Comparison of ENCODE assay signal across 13 mouse cellular contexts in the genomic region with DNA sequence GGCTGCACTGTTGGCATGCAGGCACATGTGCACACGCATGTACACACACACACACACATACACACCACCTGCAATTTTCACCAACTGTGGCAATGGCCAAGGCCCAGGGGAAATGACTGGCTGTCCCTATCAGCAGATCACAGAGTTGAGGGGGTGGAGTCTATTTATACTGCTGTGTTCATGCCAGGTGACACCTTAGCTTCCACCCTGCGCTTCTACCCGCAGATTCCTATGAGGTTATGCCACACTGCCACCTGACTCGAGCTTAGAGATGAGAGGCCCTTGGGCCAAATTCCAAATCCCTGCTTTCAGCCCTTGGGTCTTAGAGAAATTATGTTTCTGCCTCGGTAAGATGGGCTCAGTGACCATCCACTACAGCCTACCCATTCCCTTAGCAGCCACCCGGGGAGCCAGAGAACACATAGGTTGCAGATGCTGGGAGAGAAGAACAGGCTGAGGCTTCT. TPM values are rescaled to one million over a fixed set of nuclear protein-coding genes. Genes with fewer than 3 reads are reported as not detected.
A peak's percentile ranks its signal among the peaks of the same experiment; 100 is the strongest.
DNase-seq lines count a peak whose midpoint lies in the region; TF ChIP-seq lines count a peak whose summit lies in the region.
"Had no signal": no experiment of that assay in that cellular context is flagged by ENCODE, and none has a peak within 500 bp of the region (broad histone marks: within the 10 kb centered on the region; RNA-seq: fewer than 3 reads in every experiment).

No protein-coding gene starts in this region.

- no peaks in the 10 kb centered on the region for H3K79me2 ChIP-seq in myocyte (ENCODE audit: control insufficient read depth, insufficient read depth)

- H3K4me2 ChIP-seq in myocyte (ENCODE audit: low read depth), result peak overlapping the region; percentile 57
- H3K4me2 ChIP-seq: embryonic facial prominence, embryonic 12.5 days had no signal

- no peak for TF ChIP-seq POLR2A in lung, adult 2 months (IDR thresholded peaks at IDR 0.05; ENCODE audit: borderline replicate concordance, extremely low read depth, low read depth, low read length)
- TF ChIP-seq POLR2A in myocyte (IDR thresholded peaks at IDR 0.05; ENCODE audit: insufficient read length, low read depth), result peak; percentile 49

- peaks cover 4% of the 10 kb centered on the region; the same call in 1 of the 2 replicates for H3K4me1 ChIP-seq in lung, adult 2 months (ENCODE audit: control insufficient read depth, insufficient read depth, low read length)

- TF ChIP-seq CTCF in lung, adult 2 months (IDR thresholded peaks at IDR 0.05; ENCODE audit: insufficient read depth, low read length), result peak; percentile 20; the same call in 1 of the 2 replicates

- no peak overlapping the region for H3ac ChIP-seq in myocyte (ENCODE audit: control insufficient read depth, insufficient read length)

- H3K27me3 ChIP-seq in myocyte (ENCODE audit: control insufficient read depth, insufficient read depth, insufficient read length), result no peaks in the 10 kb centered on the region
- H3K27me3 ChIP-seq: embryonic facial prominence, embryonic 12.5 days had no signal

- WGBS in lung, adult 2 months, result 62% methylated on average over 6 of the region's 6 CpGs

- DNase-seq in gastrocnemius, adult 18-20 months (ENCODE audit: low spot score), result peak; percentile 77
- DNase-seq in gastrocnemius, postnatal 10 days, result no peak
- DNase-seq in lung, adult 2 months, result no peak
- DNase-seq in lung, postnatal 14 days, result no peak
- peak; percentile 73 to 75 for DNase-seq in heart, postnatal 10 days
- no peak for DNase-seq in frontal cortex, postnatal 10 days (ENCODE audit: low spot score in 2 of 2)
- DNase-seq in layer of hippocampus, adult 9-11 months, result no peak
- DNase-seq: kidney, adult 11 months had no signal

- no peak overlapping the region for H3K4me3 ChIP-seq in lung, adult 2 months (replicated peaks; ENCODE audit: extremely low read depth, low read depth, low read length)
- H3K4me3 ChIP-seq in myocyte, result peak overlapping the region; percentile 24
- H3K4me3 ChIP-seq: embryonic facial prominence, embryonic 12.5 days had no signal

- H3K36me3 ChIP-seq in myocyte (ENCODE audit: control insufficient read depth, insufficient read depth), result peaks cover 3% of the 10 kb centered on the region

- intact Hi-C loops in heart, postnatal 10 days (cut with DNase I), result no loop called here

TF ChIP-seq in myocyte, 11 proteins besides CTCF, POLR2A, EP300 and RAD21:
- TF ChIP-seq CEBPB (IDR thresholded peaks at IDR 0.05; ENCODE audit: insufficient read depth, poor library complexity, severe bottlenecking) (no peak), MYOG (IDR thresholded peaks at IDR 0.05; ENCODE audit: control insufficient read depth in 1 of 3, insufficient read depth in 1 of 3, insufficient read length in 2 of 3, low read depth in 2 of 3) (peak in 1 of 3 experiments; percentile 53), REST (IDR thresholded peaks at IDR 0.05; ENCODE audit: insufficient read depth, insufficient read length) (no peak), MYOD1 (IDR thresholded peaks at IDR 0.05; ENCODE audit: control insufficient read depth in 1 of 3, insufficient read length in 2 of 3, low read depth in 2 of 3) (peak in 1 of 3 experiments; percentile 54), POLR2AphosphoS2 (IDR thresholded peaks at IDR 0.05; ENCODE audit: insufficient read length, low read depth) (peak; percentile 59), TCF3 (IDR thresholded peaks at IDR 0.05; ENCODE audit: insufficient read length, low read depth) (no peak), SRF (IDR thresholded peaks at IDR 0.05; ENCODE audit: control insufficient read depth, insufficient read length, low read depth) (no peak), E2F4 (IDR thresholded peaks at IDR 0.05; ENCODE audit: insufficient read depth) (no peak)
TF ChIP-seq in myocyte: peak in this region for 3.

RNA-seq across cellular contexts. Expression of a gene that starts 2.1 kb away (rescaled TPM):
- total RNA-seq in gastrocnemius, adult 18-20 months (2021), result 1,000 to 10,000 TPM; 3,219 to 3,282 TPM
- 100 to 1,000 TPM; 419 to 469 TPM for total RNA-seq in gastrocnemius, postnatal 10 days (2021)
- 13.7 and 36.2 TPM in 2 replicates for polyA plus RNA-seq in lung, adult 2 months (2012; rRNA removed)
- total RNA-seq in heart, postnatal 10 days (2021), result 100 to 1,000 TPM; 189 to 244 TPM
- 78.6 TPM for polyA plus RNA-seq in myocyte (2012; fragmentation: generic; extraction: Trizol)

RNA-seq across cellular contexts. Expression of a gene that starts 4.6 kb away (rescaled TPM):
- total RNA-seq in gastrocnemius, adult 18-20 months (2021), result 1,000 to 10,000 TPM; 1,348 to 1,458 TPM
- total RNA-seq in gastrocnemius, postnatal 10 days (2021), result 100 to 1,000 TPM; 193 to 229 TPM
- not detected in 2 replicates for polyA plus RNA-seq in lung, adult 2 months (2012; rRNA removed)
- total RNA-seq in heart, postnatal 10 days (2021), result 100 to 1,000 TPM in 1 of 2 experiments, 10 to 100 TPM in 1; 90.6 to 123 TPM
- 0.13 TPM for polyA plus RNA-seq in myocyte (2012; fragmentation: generic; extraction: Trizol)
- total RNA-seq: left cerebral cortex, adult 8-10 months had no signal
- polyA plus RNA-seq: frontal cortex, adult 2 months; stomach, embryonic 14.5 days had no signal

RNA-seq across cellular contexts. Expression of a gene that starts 12.6 kb away (rescaled TPM):
- total RNA-seq in gastrocnemius, adult 18-20 months (2021), result 1 to 10 TPM; 7.3 to 8.6 TPM
- total RNA-seq in gastrocnemius, postnatal 10 days (2021), result 10 to 100 TPM; 10.9 to 11.4 TPM
- polyA plus RNA-seq in lung, adult 2 months (2012; rRNA removed), result 22.1 and 22.8 TPM in 2 replicates
- total RNA-seq in heart, postnatal 10 days (2021), result 10 to 100 TPM; 12.9 to 14.1 TPM
- 17.9 TPM for polyA plus RNA-seq in myocyte (2012; fragmentation: generic; extraction: Trizol)

RNA-seq across cellular contexts. Expression of a gene that starts 23.0 kb away (rescaled TPM):
- 10 to 100 TPM; 11.6 TPM for total RNA-seq in gastrocnemius, adult 18-20 months (2021)
- 10 to 100 TPM; 14.5 to 18.2 TPM for total RNA-seq in gastrocnemius, postnatal 10 days (2021)
- polyA plus RNA-seq in lung, adult 2 months (2012; rRNA removed), result 36.6 and 37.0 TPM in 2 replicates
- total RNA-seq in heart, postnatal 10 days (2021), result 10 to 100 TPM; 15.3 to 18.3 TPM
- 10.2 TPM for polyA plus RNA-seq in myocyte (2012; fragmentation: generic; extraction: Trizol)

RNA-seq across cellular contexts. Expression of a gene that starts 23.5 kb away (rescaled TPM):
- total RNA-seq in gastrocnemius, adult 18-20 months (2021), result 1 to 10 TPM; 4.7 to 6.8 TPM
- total RNA-seq in gastrocnemius, postnatal 10 days (2021), result 10 to 100 TPM; 16.3 to 22.4 TPM
- polyA plus RNA-seq in lung, adult 2 months (2012; rRNA removed), result 23.0 and 23.7 TPM in 2 replicates
- 10 to 100 TPM; 24.4 to 25.0 TPM for total RNA-seq in heart, postnatal 10 days (2021)
- polyA plus RNA-seq in myocyte (2012; fragmentation: generic; extraction: Trizol), result 30.7 TPM

Comparison
In these comparisons a context has a peak if more than half of its experiments do, and no peak if none do; other contexts are left out.
1. DNase-seq: peak in gastrocnemius, adult 18-20 months (single experiment) and heart, postnatal 10 days (2 of 2); none in gastrocnemius, postnatal 10 days (single experiment), lung, adult 2 months (single experiment), lung, postnatal 14 days (single experiment), frontal cortex, postnatal 10 days (0 of 2) and layer of hippocampus, adult 9-11 months (single experiment).
2. RNA of a gene that starts 2.1 kb away (total RNA-seq): 3,219 to 3,282 TPM in gastrocnemius, adult 18-20 months; 419 to 469 TPM in gastrocnemius, postnatal 10 days and 189 to 244 TPM in heart, postnatal 10 days; every median in the first group is over 4 times any median in the second.
3. RNA of a gene that starts 4.6 kb away (total RNA-seq): 1,348 to 1,458 TPM in gastrocnemius, adult 18-20 months; 193 to 229 TPM in gastrocnemius, postnatal 10 days and 90.6 to 123 TPM in heart, postnatal 10 days; every median in the first group is over 4 times any median in the second.